Mouse (Mus musculus) adrenal gland, adult 18-20 months (tissue): Measurements from ENCODE around the gene Epb41l2. TPM values are rescaled to one million over a fixed set of nuclear protein-coding genes. Genes with fewer than 3 reads are reported as not detected.

Experiments
- DNase-seq, 2 experiments: peaks; one replicate each; pipeline ENCODE4 v3.0.0; 2021 to 2022; ENCODE audit warnings: low spot score in 2 of 2
- total RNA-seq, 2 experiments: library from RNA; stranded (reverse); gene quantifications; 1 replicate in 1 of 2; 2 replicates in 1 of 2; pipeline ENCODE4 v1.2.3; 2021

Epb41l2 gene
- total RNA-seq, 2 experiments from 2014 or later: 49.6 to 94.7 TPM

DNA sequence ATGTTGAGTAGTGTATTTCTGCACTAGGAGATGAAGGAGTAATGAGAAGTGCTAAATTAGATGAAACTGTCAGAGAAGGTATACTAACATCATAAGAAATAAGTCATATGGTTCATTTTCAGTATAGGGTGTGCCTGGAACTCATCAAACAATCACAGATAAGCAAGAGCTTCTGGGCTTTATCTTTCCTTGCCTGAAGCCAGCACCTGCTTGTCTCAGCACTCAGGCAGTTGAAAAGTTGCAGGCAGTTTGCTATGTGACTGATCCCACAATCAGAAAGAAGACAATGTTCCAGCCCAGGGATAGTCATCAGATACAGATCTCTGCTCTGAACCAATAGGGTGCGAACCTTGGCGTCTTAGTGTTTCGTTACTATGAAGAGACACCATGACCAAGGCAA, 181.5 kb downstream of the Epb41l2 start:
- no peak for DNase-seq

GRCm38 (mm10) chr10:25552936-25553335, 193.3 kb downstream of the Epb41l2 start:
- no peak for DNase-seq

- DNase-seq: no peak
These were observed 212.0 kb downstream of the Epb41l2 start for GRCm38 (mm10) chr10:25571319-25572240.

Other genes starting within 250 kb of the Epb41l2 start
- gene Akap7, start 51.9 kb upstream of the Epb41l2 start, total RNA-seq: 10 to 100 TPM; 64.9 to 65.4 TPM
- not detected for gene Smlr1, start 176.5 kb downstream of the Epb41l2 start, total RNA-seq